Mouse (Mus musculus): ENCODE measurements around the gene St6galnac1. TPM values are rescaled to one million over a fixed set of nuclear protein-coding genes. Genes with fewer than 3 reads are reported as not detected.

St6galnac1 gene
- polyA plus RNA-seq, 1 experiment from 2014 or later, result not detected

GRCm38 (mm10) chr11:116816769-116817168, 41.5 kb upstream of the St6galnac1 start:
- Histone ChIP-seq H3K27me3 (ENCODE audit: control insufficient read depth, insufficient read depth, low read length) (no peaks in the 10 kb centered on the region), H3K27ac (ENCODE audit: low read length) (no peak overlapping the region), H3K4me2 (ENCODE audit: low read depth, low read length) (no peak overlapping the region), H3K36me3 (ENCODE audit: control insufficient read depth, insufficient read depth, low read length) (no peaks in the 10 kb centered on the region), H3K4me1 (ENCODE audit: control insufficient read depth, insufficient read depth, low read length) (peaks cover 51% of the 10 kb centered on the region), H3K9ac (ENCODE audit: low read length) (no peak overlapping the region), H3K9me3 (replicated peaks; ENCODE audit: control insufficient read depth, low read length) (no peaks in the 10 kb centered on the region), H3K4me3 (replicated peaks; ENCODE audit: low read length) (no peak overlapping the region)
- WGBS, result 81% methylated on average over 5 of the region's 5 CpGs
- ATAC-seq (ENCODE audit: insufficient read depth, low FRiP score), result no peak

- H3K27ac ChIP-seq (ENCODE audit: low read length), result peak overlapping the region; percentile 94
- no peaks in the 10 kb centered on the region for H3K36me3 ChIP-seq (ENCODE audit: control insufficient read depth, insufficient read depth, low read length)
- no peak overlapping the region for H3K4me3 ChIP-seq (replicated peaks; ENCODE audit: low read length)
- peak overlapping the region; percentile 27 for H3K4me2 ChIP-seq (ENCODE audit: low read depth, low read length)
- 30% methylated on average over 7 of the region's 7 CpGs for WGBS
- ATAC-seq (ENCODE audit: insufficient read depth, low FRiP score), result no peak
- no peaks in the 10 kb centered on the region for H3K27me3 ChIP-seq (ENCODE audit: control insufficient read depth, insufficient read depth, low read length)
- peak overlapping the region; percentile 43; the same call in 1 of the 2 replicates for H3K9ac ChIP-seq (ENCODE audit: low read length)
- H3K9me3 ChIP-seq (replicated peaks; ENCODE audit: control insufficient read depth, low read length), result no peaks in the 10 kb centered on the region
- peaks cover 54% of the 10 kb centered on the region for H3K4me1 ChIP-seq (ENCODE audit: control insufficient read depth, insufficient read depth, low read length)
Measured at GRCm38 (mm10) chr11:116814884-116815415, 39.6 kb upstream of the St6galnac1 start.

- H3K4me2 ChIP-seq (ENCODE audit: low read depth, low read length), result peak overlapping the region; percentile 27
- no peak overlapping the region for H3K4me3 ChIP-seq (replicated peaks; ENCODE audit: low read length)
- peak overlapping the region; percentile 94 for H3K27ac ChIP-seq (ENCODE audit: low read length)
- no peaks in the 10 kb centered on the region for H3K27me3 ChIP-seq (ENCODE audit: control insufficient read depth, insufficient read depth, low read length)
- peaks cover 50% of the 10 kb centered on the region for H3K4me1 ChIP-seq (ENCODE audit: control insufficient read depth, insufficient read depth, low read length)
- 23% methylated on average over 20 of the region's 20 CpGs for WGBS
- peak overlapping the region; percentile 43 for H3K9ac ChIP-seq (ENCODE audit: low read length)
- H3K9me3 ChIP-seq (replicated peaks; ENCODE audit: control insufficient read depth, low read length), result no peaks in the 10 kb centered on the region
- peak; percentile 55 for ATAC-seq (ENCODE audit: insufficient read depth, low FRiP score)
- H3K36me3 ChIP-seq (ENCODE audit: control insufficient read depth, insufficient read depth, low read length), result no peaks in the 10 kb centered on the region
Measured at GRCm38 (mm10) chr11:116814076-116814883, 39.0 kb upstream of the St6galnac1 start.

GRCm38 (mm10) chr11:116813610-116814009, 38.3 kb upstream of the St6galnac1 start:
- 82% methylated on average over 13 of the region's 13 CpGs for WGBS
- H3K4me1 ChIP-seq (ENCODE audit: control insufficient read depth, insufficient read depth, low read length), result peaks cover 44% of the 10 kb centered on the region

GRCm38 (mm10) chr11:116812793-116813529, 37.7 kb upstream of the St6galnac1 start:
- peaks cover 43% of the 10 kb centered on the region for H3K4me1 ChIP-seq (ENCODE audit: control insufficient read depth, insufficient read depth, low read length)

More at GRCm38 (mm10) chr11:116813610-116814009, 38.3 kb upstream of the St6galnac1 start:
- no peak for ATAC-seq (ENCODE audit: insufficient read depth, low FRiP score)
- Histone ChIP-seq H3K4me2 (ENCODE audit: low read depth, low read length) (no peak overlapping the region), H3K27me3 (ENCODE audit: control insufficient read depth, insufficient read depth, low read length) (no peaks in the 10 kb centered on the region), H3K9ac (ENCODE audit: low read length) (peak overlapping the region; percentile 43), H3K9me3 (replicated peaks; ENCODE audit: control insufficient read depth, low read length) (no peaks in the 10 kb centered on the region), H3K27ac (ENCODE audit: low read length) (peak overlapping the region; percentile 94), H3K36me3 (ENCODE audit: control insufficient read depth, insufficient read depth, low read length) (no peaks in the 10 kb centered on the region), H3K4me3 (replicated peaks; ENCODE audit: low read length) (no peak overlapping the region)

GRCm38 (mm10) chr11:116810983-116811901, 35.9 kb upstream of the St6galnac1 start:
- peaks cover 48% of the 10 kb centered on the region for H3K4me1 ChIP-seq (ENCODE audit: control insufficient read depth, insufficient read depth, low read length)

More at GRCm38 (mm10) chr11:116812793-116813529, 37.7 kb upstream of the St6galnac1 start:
- ATAC-seq (ENCODE audit: insufficient read depth, low FRiP score), result no peak
- Histone ChIP-seq H3K27ac (ENCODE audit: low read length) (peak overlapping the region; percentile 94), H3K9me3 (replicated peaks; ENCODE audit: control insufficient read depth, low read length) (no peaks in the 10 kb centered on the region), H3K4me3 (replicated peaks; ENCODE audit: low read length) (no peak overlapping the region), H3K9ac (ENCODE audit: low read length) (peak overlapping the region; percentile 35), H3K4me2 (ENCODE audit: low read depth, low read length) (no peak overlapping the region), H3K27me3 (ENCODE audit: control insufficient read depth, insufficient read depth, low read length) (no peaks in the 10 kb centered on the region), H3K36me3 (ENCODE audit: control insufficient read depth, insufficient read depth, low read length) (no peaks in the 10 kb centered on the region)
- 54% methylated on average over 21 of the region's 21 CpGs for WGBS

GRCm38 (mm10) chr11:116810528-116810927, 35.2 kb upstream of the St6galnac1 start:
- WGBS, result 77% methylated on average over 11 of the region's 11 CpGs
- no peak for ATAC-seq (ENCODE audit: insufficient read depth, low FRiP score)
- no peaks in the 10 kb centered on the region for H3K9me3 ChIP-seq (replicated peaks; ENCODE audit: control insufficient read depth, low read length)
- no peak overlapping the region for H3K27ac ChIP-seq (ENCODE audit: low read length)
- H3K4me3 ChIP-seq (replicated peaks; ENCODE audit: low read length), result no peak overlapping the region
- H3K9ac ChIP-seq (ENCODE audit: low read length), result no peak overlapping the region
- no peak overlapping the region for H3K4me2 ChIP-seq (ENCODE audit: low read depth, low read length)
- H3K36me3 ChIP-seq (ENCODE audit: control insufficient read depth, insufficient read depth, low read length), result no peaks in the 10 kb centered on the region
- peaks cover 48% of the 10 kb centered on the region for H3K4me1 ChIP-seq (ENCODE audit: control insufficient read depth, insufficient read depth, low read length)
- no peaks in the 10 kb centered on the region for H3K27me3 ChIP-seq (ENCODE audit: control insufficient read depth, insufficient read depth, low read length)

More at GRCm38 (mm10) chr11:116810983-116811901, 35.9 kb upstream of the St6galnac1 start:
- Histone ChIP-seq H3K27me3 (ENCODE audit: control insufficient read depth, insufficient read depth, low read length) (no peaks in the 10 kb centered on the region), H3K4me3 (replicated peaks; ENCODE audit: low read length) (peak overlapping the region; percentile 37), H3K36me3 (ENCODE audit: control insufficient read depth, insufficient read depth, low read length) (no peaks in the 10 kb centered on the region), H3K9me3 (replicated peaks; ENCODE audit: control insufficient read depth, low read length) (no peaks in the 10 kb centered on the region), H3K4me2 (ENCODE audit: low read depth, low read length) (peak overlapping the region; percentile 69), H3K9ac (ENCODE audit: low read length) (peak overlapping the region; percentile 61), H3K27ac (ENCODE audit: low read length) (peak overlapping the region; percentile 79)
- WGBS, result 14% methylated on average over 31 of the region's 32 CpGs
- peak; percentile 83 for ATAC-seq (ENCODE audit: insufficient read depth, low FRiP score)

GRCm38 (mm10) chr11:116809520-116809919, 34.2 kb upstream of the St6galnac1 start:
- Histone ChIP-seq H3K9me3 (replicated peaks; ENCODE audit: control insufficient read depth, low read length) (no peaks in the 10 kb centered on the region), H3K27ac (ENCODE audit: low read length) (no peak overlapping the region), H3K4me3 (replicated peaks; ENCODE audit: low read length) (no peak overlapping the region), H3K4me2 (ENCODE audit: low read depth, low read length) (no peak overlapping the region), H3K36me3 (ENCODE audit: control insufficient read depth, insufficient read depth, low read length) (no peaks in the 10 kb centered on the region), H3K27me3 (ENCODE audit: control insufficient read depth, insufficient read depth, low read length) (no peaks in the 10 kb centered on the region), H3K4me1 (ENCODE audit: control insufficient read depth, insufficient read depth, low read length) (peaks cover 39% of the 10 kb centered on the region), H3K9ac (ENCODE audit: low read length) (no peak overlapping the region)
- no peak for ATAC-seq (ENCODE audit: insufficient read depth, low FRiP score)
- 82% methylated on average over 8 of the region's 8 CpGs for WGBS
